Mouse (Mus musculus): ENCODE results near the gene Cd81. TPM values are rescaled to one million over a fixed set of nuclear protein-coding genes. Genes with fewer than 3 reads are reported as not detected.
A peak's percentile ranks its signal among the peaks of the same experiment; 100 is the strongest.

The Cd81 gene
- total RNA-seq, 2 experiments from 2014 or later = 347 to 375 TPM

DNA sequence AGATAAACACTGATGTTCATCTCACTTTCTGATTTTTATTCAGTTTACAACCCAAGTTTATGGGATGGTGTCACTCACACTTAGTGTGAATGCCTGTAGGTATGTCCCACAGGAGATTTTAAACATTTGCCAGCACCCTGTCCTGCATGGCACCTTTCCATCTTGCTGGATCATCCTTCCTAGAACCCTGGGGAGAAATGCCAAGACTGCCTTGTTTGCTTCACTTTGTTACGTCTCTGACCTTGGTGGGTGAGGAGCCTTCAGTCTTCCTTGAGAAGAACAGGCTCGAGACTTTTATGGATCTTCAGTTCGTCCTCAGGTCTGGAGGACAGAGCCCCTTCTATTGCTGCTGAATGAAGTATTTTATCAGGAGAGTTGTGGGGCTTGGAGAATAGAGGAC lies 3.2 kb upstream of the Cd81 start:
- DNase-seq (ENCODE audit: low spot score in 2 of 2) = no peak

DNA sequence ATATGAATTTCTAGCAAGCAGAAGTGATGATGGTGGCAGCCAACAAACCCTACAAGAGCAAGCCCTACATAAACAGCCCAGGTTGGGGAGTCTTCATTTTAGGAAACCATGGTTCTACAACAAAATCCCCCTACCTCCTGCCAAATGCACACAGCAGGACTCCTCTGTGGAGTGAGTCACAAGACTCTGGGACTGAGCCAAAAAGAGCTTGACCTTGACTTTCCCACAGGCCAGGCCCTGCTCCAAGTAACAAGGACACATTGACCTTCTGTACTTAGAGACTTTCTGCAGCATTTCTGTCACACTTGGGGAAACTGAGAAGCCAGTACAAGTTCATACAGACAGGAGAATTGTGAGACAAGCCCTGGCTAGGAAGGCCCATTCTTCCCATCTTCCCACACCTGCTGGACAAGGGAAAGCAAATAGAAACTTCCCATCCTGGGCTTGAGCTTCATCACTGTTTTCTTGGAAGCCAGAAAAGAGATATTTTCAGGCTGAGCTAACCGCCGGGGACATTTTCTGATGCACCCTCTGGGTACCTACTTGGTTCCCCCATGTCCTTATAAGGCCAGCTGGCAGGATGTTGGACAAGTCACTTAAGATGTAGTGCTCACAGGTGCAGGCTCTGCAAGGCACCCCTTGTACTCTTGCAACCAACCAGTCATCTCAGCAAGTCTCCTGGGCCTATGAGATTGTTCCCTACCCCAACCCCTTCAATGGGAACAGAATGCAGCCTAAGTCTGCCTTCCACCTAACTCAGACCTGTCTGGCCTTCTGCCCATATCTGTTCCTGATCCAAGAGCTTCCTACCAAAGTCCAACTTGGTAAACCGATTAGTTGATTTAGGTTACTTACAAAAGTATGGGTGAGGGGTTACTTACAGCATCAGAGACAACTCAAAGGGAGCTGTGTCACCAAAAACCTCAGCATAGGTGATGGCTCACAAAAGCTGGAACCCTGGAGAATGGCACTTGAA lies 2.4 kb upstream of the Cd81 start:
- DNase-seq (ENCODE audit: low spot score in 2 of 2) = no peak

DNA sequence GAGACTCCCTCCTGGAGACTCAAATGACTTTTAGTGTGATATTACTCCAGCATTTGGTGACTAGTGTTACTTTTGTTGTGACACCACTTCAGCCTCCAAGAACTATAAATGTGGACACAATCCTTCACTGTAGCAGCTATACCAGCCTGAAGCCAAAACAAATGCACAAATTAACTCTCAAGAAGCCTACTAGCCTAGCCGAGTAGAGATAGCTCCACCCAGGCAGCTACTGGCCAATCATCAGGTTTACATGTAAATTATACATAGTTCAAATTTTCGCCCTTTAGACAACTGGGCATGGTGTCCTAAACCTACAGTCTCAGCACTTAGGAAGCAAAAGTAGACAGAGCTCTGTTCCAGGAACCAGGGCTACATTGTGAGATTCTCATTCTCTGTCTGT lies 1.2 kb upstream of the Cd81 start:
- no peak for DNase-seq (ENCODE audit: low spot score in 2 of 2)

DNA sequence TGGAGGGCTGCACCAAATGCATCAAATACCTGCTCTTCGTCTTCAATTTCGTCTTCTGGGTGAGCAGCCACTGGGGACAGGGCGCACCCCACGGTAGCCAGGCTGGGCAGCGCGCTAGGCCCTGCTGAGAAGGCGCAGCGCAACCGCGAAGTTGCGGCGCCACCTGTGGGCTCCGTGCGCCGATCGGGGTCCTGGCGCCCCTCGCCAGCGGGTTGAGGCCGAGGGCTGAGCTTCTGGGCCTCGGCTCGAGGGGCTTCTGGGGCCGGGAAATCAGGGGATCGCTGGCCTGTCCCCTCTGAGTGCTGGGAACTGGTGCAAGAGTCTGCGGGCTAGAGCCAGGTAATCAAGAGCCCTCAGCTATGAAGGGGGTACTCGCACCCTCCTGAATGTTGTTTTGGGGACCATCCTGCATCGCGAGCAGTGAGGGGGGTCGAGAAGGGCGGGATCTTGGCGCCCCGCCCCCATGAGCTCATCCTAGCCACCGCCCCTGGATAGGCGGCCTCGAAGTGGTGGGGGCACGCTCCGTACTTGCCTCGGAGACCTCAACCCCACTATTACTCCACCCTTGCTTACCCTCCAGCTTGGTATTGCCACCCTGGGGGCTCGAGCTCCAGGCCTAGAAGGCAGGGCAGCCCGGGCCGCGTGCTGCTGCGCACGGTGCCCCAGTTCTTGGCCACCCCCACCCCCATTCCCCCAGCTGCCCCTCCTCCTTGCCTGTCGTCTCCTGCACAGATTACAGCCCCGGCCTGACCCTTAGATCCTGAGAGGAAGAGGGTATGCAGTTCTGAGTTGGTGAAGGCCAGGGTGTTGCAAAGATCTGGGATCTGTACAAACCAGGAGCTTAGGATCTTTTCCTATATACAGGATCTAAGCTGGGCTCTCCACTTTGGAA lies 715 bp downstream of the Cd81 start:
- DNase-seq (ENCODE audit: low spot score in 2 of 2) = peak; percentile 68 to 76

DNA sequence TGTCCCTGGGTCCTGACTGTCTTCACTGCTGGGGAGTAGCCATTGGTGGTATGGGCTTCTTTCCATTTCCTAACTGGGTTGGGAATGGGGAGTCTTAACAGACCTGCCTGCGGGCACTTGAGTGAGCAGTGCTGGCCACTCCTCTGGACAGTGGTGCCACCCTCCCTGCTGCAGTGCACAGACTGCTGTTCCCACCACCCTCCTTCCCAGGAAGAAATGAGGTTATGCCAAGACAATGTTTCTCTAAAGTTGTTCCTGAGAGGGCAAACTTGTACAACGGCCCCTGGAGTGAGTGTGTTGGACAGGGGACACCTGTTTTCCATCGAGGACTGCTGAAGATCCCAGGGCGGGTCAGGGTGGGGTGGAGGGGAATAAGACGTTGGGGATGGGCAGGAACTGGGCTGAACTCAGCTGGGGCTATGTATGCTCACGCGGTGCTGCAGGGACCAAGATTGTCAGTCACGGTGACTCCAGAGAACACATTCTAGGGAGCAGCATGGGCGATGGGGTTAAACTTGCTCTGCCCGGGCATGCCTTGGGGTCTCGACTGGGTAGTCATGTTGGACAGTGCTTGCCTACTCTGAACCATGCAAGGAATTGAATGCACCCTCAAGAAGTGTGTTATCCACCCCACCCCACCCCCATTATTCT lies 1.5 kb downstream of the Cd81 start:
- DNase-seq (ENCODE audit: low spot score in 2 of 2) = no peak

DNA sequence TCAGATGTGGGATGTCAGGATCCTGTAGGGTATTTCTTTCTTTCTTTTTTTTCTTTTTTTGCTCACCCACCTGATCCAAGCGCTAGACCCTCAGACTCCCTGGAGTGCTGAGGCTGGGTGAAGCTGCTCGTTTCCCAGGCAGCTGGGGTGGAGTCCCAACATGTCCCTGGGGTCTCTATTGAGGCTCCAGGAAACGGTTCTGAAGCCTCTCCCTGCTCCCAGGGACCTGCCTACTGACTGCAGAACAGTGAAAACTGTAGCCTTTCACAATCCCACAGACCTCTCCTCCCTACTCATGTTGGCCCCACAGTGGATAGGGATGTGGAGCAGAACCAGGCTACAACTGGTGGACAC lies 2.0 kb downstream of the Cd81 start:
- no peak for DNase-seq (ENCODE audit: low spot score in 2 of 2)

DNA sequence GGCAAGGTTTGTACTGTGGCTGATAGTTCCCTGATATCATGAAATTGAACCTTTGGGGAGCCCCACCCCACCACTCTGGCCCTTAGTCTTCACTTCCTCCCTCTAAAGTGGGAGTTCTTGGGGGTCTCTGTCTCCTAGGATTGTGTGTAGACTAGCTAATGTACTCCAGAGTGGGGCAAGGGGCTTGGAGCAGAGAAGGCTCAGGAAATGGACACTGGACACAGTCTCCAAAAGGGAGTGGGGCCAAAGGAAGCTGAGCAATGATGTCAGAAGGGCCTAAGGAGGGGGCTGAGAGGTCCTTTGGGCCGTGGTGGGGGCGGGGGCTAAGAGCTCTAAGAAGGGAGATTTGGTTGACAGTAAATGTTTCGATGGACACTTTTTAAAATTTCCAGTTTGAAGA lies 2.5 kb downstream of the Cd81 start:
- no peak for DNase-seq (ENCODE audit: low spot score in 2 of 2)

DNA sequence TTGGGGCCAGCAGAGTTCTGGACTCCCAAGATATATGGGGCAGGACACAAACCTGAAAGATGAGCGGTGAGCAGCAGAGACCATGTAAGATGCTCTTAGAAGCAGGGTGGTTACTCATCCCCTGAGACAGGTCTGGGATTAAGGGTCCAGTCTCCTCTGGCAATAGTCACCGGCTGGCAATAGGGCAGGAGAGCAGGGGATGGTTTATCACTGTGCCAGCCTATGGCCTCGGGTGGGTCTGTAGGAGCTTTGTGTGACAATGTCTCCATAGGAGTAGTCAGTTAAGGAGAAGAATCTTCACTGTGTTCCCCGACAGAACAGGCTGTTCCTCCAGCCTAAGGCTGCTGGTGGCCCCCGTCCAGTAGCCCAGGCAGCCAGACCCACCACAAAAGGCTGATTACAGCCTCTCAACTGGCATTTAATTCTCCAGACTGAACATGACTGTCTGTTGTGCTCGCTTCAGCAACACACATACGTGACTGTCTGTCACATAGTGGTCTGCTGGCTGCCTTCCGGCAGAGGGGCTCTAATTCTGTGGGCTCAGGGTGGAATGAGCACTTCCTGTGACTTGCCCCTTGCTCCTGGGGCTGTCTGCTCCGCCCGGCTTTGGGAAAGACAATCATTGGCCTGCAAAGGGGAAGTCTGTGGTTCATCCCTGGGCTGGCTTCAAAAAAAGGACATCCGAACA lies 3.1 kb downstream of the Cd81 start:
- no peak for DNase-seq (ENCODE audit: low spot score in 2 of 2)

DNA sequence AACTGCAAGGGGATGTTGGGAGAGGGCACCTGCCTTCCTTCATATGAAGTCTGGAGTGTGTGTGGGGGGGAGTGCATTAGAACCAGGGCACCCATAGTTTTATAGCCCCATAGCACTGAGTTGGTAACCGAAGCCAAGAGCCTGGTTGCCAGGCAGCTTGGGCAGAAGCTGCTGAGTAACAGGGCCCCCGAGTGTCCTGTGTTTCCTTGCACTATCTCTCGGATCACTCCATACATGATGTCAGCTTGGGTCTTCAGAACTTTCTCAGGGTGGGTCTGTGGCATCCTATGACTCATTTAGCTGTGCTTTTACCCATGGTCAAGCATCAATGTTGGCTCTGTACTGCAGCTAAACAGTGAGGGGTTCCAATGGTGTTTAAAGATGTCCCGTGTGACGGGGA lies 4.5 kb downstream of the Cd81 start:
- DNase-seq (ENCODE audit: low spot score in 2 of 2) = no peak

DNA sequence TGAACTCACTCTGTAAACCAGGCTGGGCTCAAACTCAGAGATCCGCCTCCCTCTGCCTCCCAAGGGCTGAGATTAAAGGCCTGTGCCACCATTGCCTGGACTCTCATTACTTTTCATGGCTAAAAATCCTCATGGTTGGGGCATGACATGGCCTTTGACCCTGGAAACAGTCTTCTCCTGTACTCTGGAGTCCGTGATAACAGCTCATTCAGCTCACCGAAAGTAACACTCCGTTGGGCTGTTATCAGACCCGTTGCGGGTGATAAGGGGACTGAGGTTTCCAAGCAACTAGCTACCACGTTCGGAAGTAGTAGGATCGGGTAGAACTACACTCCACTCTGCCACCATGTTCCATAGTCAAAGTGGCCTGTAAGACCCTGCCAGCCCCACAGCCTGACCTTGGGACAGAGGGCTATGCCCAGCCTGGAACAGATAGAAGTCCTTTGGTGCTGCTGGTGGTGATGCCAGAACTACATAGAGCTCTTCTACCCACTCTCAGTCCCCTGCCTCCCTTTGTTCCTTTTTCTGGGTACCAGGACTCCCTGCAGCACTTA lies 5.2 kb downstream of the Cd81 start:
- DNase-seq (ENCODE audit: low spot score in 2 of 2) = no peak

DNA sequence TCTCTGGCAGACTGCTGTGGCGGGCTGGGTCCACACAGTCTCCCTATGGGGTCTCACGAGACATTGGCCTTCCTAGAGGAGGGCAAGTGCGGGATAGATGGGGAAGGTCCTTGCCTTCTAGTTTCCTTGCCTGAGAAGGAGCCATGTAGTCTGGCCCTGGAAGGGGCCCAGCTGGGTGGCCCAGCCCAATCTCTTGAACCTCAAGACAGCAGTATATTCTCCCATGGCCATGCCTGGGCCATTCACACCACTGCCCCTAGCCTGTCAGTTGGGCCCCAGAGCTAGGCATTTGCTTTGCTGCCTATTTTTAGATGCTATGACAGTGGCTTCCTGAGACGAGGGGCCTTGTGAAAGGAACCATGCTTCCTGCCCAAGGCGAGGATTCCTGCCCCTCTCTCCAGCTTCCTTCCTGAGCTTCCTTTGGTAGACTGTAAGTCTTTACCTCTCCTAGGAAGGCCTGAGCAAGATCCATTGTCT lies 5.7 kb downstream of the Cd81 start:
- DNase-seq (ENCODE audit: low spot score in 2 of 2) = no peak

DNA sequence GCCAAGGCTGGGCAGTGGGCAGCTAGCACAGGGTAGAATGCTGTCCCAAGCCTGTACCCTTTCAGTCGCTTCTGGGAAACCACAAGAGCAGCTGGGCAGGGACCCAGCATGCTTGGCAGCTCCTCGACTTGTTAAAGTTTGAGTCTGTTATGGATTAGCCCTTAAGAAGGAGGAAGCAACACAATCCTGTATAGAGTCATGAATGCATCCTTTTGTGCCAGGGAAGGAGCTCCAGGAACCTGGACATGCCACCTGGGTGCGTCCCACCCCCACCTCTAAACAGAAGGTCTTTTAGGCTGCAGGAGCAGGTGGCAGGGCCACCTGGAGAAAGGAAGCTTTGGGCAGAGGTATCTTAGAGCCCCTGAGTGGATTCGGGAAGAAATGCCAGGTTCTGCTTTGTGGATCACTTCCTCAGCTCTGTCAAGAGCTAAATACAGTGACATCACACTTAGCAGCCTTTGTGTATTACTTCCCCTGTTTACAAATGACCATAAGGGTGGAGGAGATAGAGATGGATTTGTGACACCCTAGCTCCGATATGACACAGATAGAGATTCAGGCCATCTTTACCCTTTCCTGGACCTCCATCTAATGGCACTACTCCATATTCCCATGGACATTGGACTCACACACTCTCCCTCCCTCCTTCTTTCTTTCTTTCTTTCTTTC lies 6.8 kb downstream of the Cd81 start:
- DNase-seq (ENCODE audit: low spot score in 2 of 2) = no peak

DNA sequence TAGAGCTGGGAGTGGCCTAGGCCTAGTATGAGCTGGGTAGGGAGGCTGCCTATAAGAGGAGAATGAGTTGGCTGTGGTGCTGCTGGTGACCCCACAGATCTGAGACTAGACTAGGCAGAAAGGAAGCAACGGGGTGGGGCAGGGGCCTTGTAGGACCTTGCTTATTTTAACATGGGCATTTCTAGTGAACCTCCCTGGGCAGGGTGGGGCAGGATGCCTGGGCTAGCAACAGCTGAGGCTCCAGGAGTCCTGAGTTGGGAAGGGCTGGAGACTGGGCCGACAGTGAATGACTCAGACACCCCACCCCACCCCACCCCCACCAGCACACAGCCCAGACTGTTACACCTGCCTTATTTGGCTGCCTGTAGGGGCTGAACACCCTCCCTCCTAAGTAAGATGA lies 10.2 kb downstream of the Cd81 start:
- no peak for DNase-seq (ENCODE audit: low spot score in 2 of 2)

DNA sequence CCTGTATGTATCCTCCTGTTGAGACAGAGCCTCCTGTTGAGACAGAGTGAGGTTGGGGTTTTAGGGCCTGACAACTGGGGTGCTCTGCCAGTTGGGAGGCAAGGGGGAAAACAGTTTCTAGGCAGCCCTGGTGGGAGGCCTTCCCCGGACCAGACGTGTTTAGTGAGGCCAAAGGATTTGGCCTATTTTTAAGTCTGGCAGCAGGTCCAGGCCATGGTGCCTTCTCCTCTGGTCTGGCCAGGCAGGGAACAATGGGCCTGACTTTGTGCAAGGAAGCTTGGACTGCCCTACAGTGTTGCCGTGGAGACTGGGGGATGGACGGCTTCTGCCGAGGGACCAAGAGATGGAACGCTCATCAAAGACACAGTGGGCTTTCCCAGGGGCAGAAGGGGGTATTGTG lies 11.7 kb downstream of the Cd81 start:
- DNase-seq (ENCODE audit: low spot score in 2 of 2) = no peak

DNA sequence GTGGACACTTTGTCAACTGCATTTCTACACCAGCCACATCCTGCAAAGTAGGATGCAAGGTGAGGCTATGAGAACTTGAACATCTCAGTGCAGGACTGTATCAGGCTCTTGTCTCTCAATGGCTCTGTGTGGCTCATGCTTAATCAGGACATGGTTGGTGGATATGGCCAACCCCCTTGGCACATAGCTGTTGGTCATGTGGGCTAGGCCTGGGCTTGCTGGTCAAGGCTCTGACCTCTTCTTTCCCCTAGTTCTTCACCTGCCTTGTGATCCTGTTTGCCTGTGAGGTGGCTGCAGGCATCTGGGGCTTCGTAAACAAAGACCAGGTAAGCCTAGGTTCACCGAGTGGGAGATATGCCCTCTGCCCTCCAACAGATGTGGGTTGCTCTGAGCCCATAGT lies 13.2 kb downstream of the Cd81 start:
- DNase-seq (ENCODE audit: low spot score in 2 of 2) = no peak

DNA sequence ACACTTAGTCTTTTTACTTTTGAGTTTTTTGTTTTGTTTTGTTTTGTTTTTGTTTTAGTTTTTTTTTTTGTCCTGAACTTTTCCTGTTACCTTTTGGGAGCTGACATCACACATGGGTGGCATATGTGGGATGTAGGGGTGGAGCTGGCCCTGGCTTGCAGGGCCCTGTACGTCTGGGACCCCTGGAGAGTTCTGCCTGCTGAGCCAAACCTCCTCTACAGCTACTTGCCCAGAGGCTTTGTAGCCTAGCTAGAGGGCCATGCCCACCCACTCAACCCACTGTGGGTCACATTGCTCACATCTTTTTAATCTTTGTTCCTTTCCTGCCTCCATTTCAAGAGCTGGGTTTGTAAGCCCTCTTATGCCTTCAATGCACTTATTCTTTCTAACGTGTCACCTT lies 14.9 kb downstream of the Cd81 start:
- DNase-seq (ENCODE audit: low spot score in 2 of 2) = no peak

DNA sequence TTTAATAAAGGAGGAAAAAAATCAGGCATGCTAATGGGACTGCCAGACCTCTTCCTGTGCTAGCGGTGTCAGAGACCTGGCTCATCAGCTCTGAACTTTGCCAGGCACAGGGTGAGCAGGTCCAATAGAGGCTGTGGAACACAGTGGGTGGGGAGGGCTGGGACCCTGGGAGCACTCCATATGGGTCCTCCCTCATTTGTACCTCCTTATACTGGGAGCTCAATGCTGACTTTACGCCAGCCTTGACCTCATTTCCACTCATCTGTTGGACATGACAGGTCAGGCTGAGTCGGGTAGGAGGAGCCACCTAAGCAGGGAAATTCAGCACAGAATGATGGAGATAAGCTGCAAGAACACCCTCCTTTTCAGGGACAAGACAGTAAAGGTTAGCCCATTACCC lies 15.4 kb downstream of the Cd81 start:
- no peak for DNase-seq (ENCODE audit: low spot score in 2 of 2)

DNA sequence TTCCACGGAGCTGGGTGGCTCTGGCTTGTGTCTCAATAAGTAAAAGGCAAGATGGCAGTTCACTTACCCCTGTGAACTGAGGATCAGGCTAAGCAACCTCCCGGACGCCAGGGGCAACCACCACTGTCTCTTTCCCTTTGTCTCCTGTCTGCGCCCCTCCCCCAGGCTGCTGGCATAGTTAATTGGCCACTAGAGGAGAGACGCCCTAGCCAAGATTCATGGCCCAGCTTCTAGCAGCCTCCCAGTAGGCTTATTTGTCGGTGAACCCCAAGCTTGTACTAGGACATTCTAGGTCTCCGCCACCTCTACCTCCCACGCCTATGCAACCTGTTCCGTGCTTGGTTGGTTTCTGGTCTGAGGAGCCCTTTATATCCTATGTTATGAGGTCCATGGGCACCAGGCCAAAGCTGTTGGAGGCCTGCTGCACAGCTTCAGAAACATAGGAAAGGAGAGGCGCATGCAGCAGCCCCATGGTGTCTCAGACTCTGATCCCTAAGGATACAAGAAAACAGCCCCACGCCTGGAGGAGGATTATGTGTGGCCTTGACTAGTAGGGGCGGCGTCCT lies 15.9 kb downstream of the Cd81 start:
- DNase-seq (ENCODE audit: low spot score in 2 of 2) = peak in 1 of 2 experiments; percentile 60

DNA sequence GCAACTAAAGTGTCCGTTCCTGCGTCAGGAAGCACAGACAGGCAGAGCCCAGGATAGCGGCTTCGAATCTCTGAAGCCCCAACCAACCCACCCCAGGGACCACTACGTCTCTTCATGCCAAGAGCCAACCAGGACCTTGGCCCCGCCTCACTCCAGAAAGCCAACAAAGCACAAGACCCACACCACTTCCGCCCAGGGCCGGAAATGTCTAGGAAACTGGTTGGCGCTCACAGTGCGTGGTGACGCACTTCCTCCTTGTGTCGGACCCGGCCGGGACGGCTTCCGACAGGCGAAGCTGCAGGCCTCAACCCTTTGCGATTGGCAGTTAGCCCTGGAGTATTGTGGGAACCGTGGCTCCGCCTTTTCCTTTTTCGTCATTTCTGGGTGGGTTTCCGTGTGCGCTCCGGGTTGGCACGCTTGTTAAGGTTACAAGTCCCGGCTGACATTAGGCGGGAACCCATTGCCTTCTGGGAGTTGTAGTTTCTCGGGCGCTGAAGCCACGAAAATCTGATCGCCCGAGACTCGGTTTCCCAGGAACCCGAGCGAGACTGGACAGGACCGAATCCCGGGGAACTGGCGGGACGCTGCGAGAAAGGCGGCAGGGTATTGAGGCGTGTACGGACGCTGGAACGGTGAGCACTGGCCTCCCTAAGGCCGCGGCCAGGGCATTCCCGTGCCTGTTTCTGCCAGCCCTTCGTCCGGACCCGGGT lies 16.5 kb downstream of the Cd81 start, which contains the start of gene Tssc4:
Tssc4 (plus strand) TSS at position 368 of the 710 bp plus-strand sequence.
- peak; percentile 91 to 97 for DNase-seq (ENCODE audit: low spot score in 2 of 2)

All from gastrocnemius, postnatal 4 days (tissue).